Mouse (Mus musculus) embryonic facial prominence, embryonic 10.5 days (tissue): Measurements from ENCODE around the gene Agap1. TPM values are rescaled to one million over a fixed set of nuclear protein-coding genes. Genes with fewer than 3 reads are reported as not detected.

Source experiments
- DNase-seq: peaks from one replicate; pipeline ENCODE4 v3.0.0-alpha.2; 2017; ENCODE audit warnings: low spot score
- H3K27ac ChIP-seq: fragments of 300-500 bp; sonication (generic); replicated peaks from 2 replicates; pipeline ENCODE4 v1.5.1; 2016; ENCODE audit warnings: mild to moderate bottlenecking
- H3K27me3 ChIP-seq: fragments of 300-500 bp; sonication (generic); replicated peaks from 2 replicates; pipeline ENCODE4 v1.6.1; 2016; ENCODE audit warnings: low read depth, mild to moderate bottlenecking; ENCODE audit not compliant: poor library complexity, severe bottlenecking
- H3K36me3 ChIP-seq: fragments of 300-500 bp; sonication (generic); replicated peaks from 2 replicates; pipeline ENCODE4 v1.6.1; 2016; ENCODE audit warnings: mild to moderate bottlenecking, moderate library complexity
- H3K4me1 ChIP-seq: fragments of 300-500 bp; sonication (generic); 2 replicates; pipeline ENCODE4 v1.6.1; 2016
- H3K4me3 ChIP-seq: fragments of 300-500 bp; sonication (generic); 2 replicates; pipeline ENCODE4 v1.5.1; 2016; ENCODE audit warnings: mild to moderate bottlenecking, moderate library complexity
- H3K9me3 ChIP-seq: fragments of 300-500 bp; sonication (generic); 2 replicates; pipeline ENCODE4 v1.6.1; 2016; ENCODE audit warnings: mild to moderate bottlenecking
- WGBS: fragments of 180-500 bp; shearing (Covaris S2); methylation state at CpG from one replicate; pipeline ENCODE4 v1.1.7; 2016; 5-methylcytosine and 5-hydroxymethylcytosine counted together
- polyA plus RNA-seq: library from polyadenylated mRNA; unstranded; fragments of >200 nt; fragmentation: Nextera tagmentation; extraction: Ambion mirVana; gene quantifications from 2 replicates; pipeline ENCODE4 v1.2.1, GENCODE M21; 2016

The Agap1 gene
- polyA plus RNA-seq, 1 experiment from 2014 or later: 13.6 TPM

GRCm38 (mm10) chr1:89812816-89813215, 358.2 kb downstream of the Agap1 start:
- H3K27me3 ChIP-seq: no peaks in the 10 kb centered on the region

GRCm38 (mm10) chr1:89816487-89817206, 362.0 kb downstream of the Agap1 start:
- no peaks in the 10 kb centered on the region; the same call in 1 of the 2 replicates for H3K27me3 ChIP-seq
- DNase-seq: peak; percentile 79
- H3K27ac ChIP-seq: peak overlapping the region; percentile 24; the same call in 1 of the 2 replicates
- 0 out of 2 replicates have a peak, but pooled peaks cover 6% of the 10 kb centered on the region for H3K36me3 ChIP-seq
- H3K9me3 ChIP-seq: no peaks in the 10 kb centered on the region
- H3K4me1 ChIP-seq: peaks cover 42% of the 10 kb centered on the region
- WGBS: 49% methylated on average over 14 of the region's 14 CpGs
- H3K4me3 ChIP-seq: no peak overlapping the region

More at GRCm38 (mm10) chr1:89812816-89813215, 358.2 kb downstream of the Agap1 start:
- WGBS: 92% methylated on average over 8 of the region's 8 CpGs
- H3K27ac ChIP-seq: no peak overlapping the region
- H3K4me3 ChIP-seq: no peak overlapping the region
- DNase-seq: no peak
- peaks cover 7% of the 10 kb centered on the region; the same call in 1 of the 2 replicates for H3K36me3 ChIP-seq
- H3K4me1 ChIP-seq: peaks cover 18% of the 10 kb centered on the region
- no peaks in the 10 kb centered on the region for H3K9me3 ChIP-seq

DNA sequence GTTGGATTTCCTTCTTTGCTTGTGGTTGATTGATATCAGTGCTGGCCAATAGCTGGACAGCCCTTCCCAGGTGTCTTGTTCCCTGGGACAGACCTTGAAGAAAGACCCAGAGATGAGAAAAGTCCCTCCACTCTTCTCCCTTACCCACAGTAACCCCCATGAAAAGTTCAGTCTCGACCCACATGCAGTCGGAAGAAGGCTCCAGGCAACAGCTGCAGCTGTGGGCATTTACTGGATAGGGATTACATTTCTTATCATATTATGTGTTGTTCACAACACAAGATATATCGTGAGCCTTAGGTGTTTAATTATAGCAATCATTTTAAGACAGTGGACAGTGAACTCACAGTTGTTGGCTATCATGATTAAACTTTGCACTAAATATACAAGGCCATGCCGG, 367.2 kb downstream of the Agap1 start:
- no peak for DNase-seq
- Histone ChIP-seq H3K36me3 (no peaks in the 10 kb centered on the region), H3K4me3 (no peak overlapping the region), H3K4me1 (peaks cover 74% of the 10 kb centered on the region), H3K9me3 (no peaks in the 10 kb centered on the region), H3K27me3 (peaks cover 17% of the 10 kb centered on the region), H3K27ac (no peak overlapping the region)
- 84% methylated on average over 4 of the region's 4 CpGs for WGBS

GRCm38 (mm10) chr1:89822431-89822830, 367.8 kb downstream of the Agap1 start:
- Histone ChIP-seq H3K36me3 (no peaks in the 10 kb centered on the region), H3K27ac (no peak overlapping the region), H3K4me3 (no peak overlapping the region), H3K27me3 (peaks cover 17% of the 10 kb centered on the region), H3K4me1 (peaks cover 74% of the 10 kb centered on the region), H3K9me3 (no peaks in the 10 kb centered on the region)
- no peak for DNase-seq
- 71% methylated on average over 3 of the region's 3 CpGs for WGBS

GRCm38 (mm10) chr1:89823036-89823435, 368.4 kb downstream of the Agap1 start:
- WGBS: 91% methylated on average over 7 of the region's 7 CpGs
- DNase-seq: no peak
- peaks cover 17% of the 10 kb centered on the region for H3K27me3 ChIP-seq
- H3K36me3 ChIP-seq: no peaks in the 10 kb centered on the region
- peaks cover 71% of the 10 kb centered on the region for H3K4me1 ChIP-seq
- no peak overlapping the region for H3K4me3 ChIP-seq
- no peaks in the 10 kb centered on the region for H3K9me3 ChIP-seq
- H3K27ac ChIP-seq: no peak overlapping the region

GRCm38 (mm10) chr1:89827051-89827450, 372.4 kb downstream of the Agap1 start:
- no peak overlapping the region for H3K4me3 ChIP-seq
- 66% methylated on average over 3 of the region's 3 CpGs for WGBS
- H3K36me3 ChIP-seq: no peaks in the 10 kb centered on the region
- peaks cover 65% of the 10 kb centered on the region for H3K4me1 ChIP-seq
- H3K27ac ChIP-seq: no peak overlapping the region
- no peak for DNase-seq
- H3K9me3 ChIP-seq: no peaks in the 10 kb centered on the region
- H3K27me3 ChIP-seq: peaks cover 21% of the 10 kb centered on the region

DNA sequence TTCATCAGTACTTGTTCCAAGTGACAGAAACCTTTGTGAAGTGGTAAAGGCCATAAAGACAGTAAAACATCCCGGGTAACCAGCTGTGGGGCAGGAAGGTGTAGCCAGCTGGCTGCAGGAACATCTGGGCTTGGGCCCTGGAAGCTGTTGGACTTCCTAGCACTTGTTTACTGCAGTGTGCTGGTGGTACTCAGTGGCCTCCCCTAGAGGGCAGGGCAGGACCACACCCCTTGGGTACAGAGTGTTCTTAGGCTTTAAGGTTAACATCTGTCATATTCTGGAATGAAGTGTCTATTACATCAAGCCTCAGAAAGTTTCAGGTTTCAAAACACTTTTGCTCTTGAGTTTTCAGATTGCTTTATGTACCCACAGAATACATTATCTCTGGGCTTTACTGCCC, 376.5 kb downstream of the Agap1 start:
- H3K27me3 ChIP-seq: peaks cover 16% of the 10 kb centered on the region; the same call in 1 of the 2 replicates
- H3K9me3 ChIP-seq: no peaks in the 10 kb centered on the region
- H3K27ac ChIP-seq: no peak overlapping the region
- H3K36me3 ChIP-seq: 0 out of 2 replicates have a peak, but pooled peaks cover 7% of the 10 kb centered on the region
- DNase-seq: no peak
- H3K4me3 ChIP-seq: no peak overlapping the region
- 87% methylated on average over 1 of the region's 1 CpGs for WGBS
- peaks cover 39% of the 10 kb centered on the region for H3K4me1 ChIP-seq

DNA sequence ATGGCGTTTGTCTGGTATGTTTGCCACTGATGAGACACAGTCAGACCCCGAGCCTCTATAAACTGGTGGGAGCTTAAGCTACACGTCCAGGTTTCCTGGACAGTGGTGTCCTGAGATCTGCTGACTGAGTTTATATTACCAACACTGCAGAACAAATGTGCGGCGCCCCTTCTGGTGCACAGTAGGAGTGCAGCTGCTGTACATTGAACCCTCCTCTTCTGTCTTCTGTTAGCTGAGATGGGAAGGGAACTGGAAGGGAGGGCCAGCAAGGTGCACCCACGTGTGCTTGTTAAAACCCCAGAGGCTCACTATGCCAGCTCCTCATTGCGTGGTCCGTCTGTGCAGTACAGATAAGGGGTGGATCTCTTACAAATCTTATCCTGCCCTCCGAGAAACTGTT, 389.5 kb downstream of the Agap1 start:
- H3K4me3 ChIP-seq: no peak overlapping the region
- WGBS: 76% methylated on average over 9 of the region's 9 CpGs
- H3K9me3 ChIP-seq: no peaks in the 10 kb centered on the region; the same call in 1 of the 2 replicates
- H3K36me3 ChIP-seq: peaks cover 43% of the 10 kb centered on the region
- peaks cover 41% of the 10 kb centered on the region for H3K27me3 ChIP-seq
- no peak for DNase-seq
- no peak overlapping the region for H3K27ac ChIP-seq
- peaks cover 50% of the 10 kb centered on the region for H3K4me1 ChIP-seq

DNA sequence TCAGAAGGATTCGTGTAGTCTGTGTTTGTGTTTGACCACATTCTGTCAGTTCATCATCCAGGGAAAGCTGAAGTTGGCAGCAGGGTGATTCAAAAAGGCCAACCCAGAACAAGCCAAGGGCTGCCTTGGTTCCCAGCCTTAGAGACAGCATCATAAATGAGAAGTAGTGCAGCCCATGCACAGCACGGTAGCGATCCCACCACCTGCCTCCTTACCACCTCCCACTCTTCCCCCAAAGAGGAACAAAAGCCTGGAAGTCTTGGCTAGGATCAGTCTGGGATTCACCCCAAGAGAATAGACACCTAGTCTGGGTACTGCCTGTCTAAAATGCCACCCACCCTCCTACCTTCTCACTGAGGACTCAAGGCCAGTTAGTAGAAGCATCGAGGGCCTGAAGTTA, 390.9 kb downstream of the Agap1 start:
- Histone ChIP-seq H3K36me3 (peaks cover 29% of the 10 kb centered on the region), H3K9me3 (no peaks in the 10 kb centered on the region; the same call in 1 of the 2 replicates), H3K4me3 (no peak overlapping the region), H3K27me3 (peaks cover 48% of the 10 kb centered on the region), H3K27ac (no peak overlapping the region), H3K4me1 (peaks cover 52% of the 10 kb centered on the region)
- DNase-seq: no peak
- WGBS: 82% methylated on average over 4 of the region's 4 CpGs

- H3K9me3 ChIP-seq: no peaks in the 10 kb centered on the region; the same call in 1 of the 2 replicates
- H3K27me3 ChIP-seq: peaks cover 53% of the 10 kb centered on the region
- H3K4me3 ChIP-seq: no peak overlapping the region
- peaks cover 52% of the 10 kb centered on the region for H3K4me1 ChIP-seq
- DNase-seq: peak; percentile 72
- 37% methylated on average over 9 of the region's 9 CpGs for WGBS
- peaks cover 23% of the 10 kb centered on the region for H3K36me3 ChIP-seq
- H3K27ac ChIP-seq: no peak overlapping the region
Measured at GRCm38 (mm10) chr1:89846148-89846547, 391.5 kb downstream of the Agap1 start.

DNA sequence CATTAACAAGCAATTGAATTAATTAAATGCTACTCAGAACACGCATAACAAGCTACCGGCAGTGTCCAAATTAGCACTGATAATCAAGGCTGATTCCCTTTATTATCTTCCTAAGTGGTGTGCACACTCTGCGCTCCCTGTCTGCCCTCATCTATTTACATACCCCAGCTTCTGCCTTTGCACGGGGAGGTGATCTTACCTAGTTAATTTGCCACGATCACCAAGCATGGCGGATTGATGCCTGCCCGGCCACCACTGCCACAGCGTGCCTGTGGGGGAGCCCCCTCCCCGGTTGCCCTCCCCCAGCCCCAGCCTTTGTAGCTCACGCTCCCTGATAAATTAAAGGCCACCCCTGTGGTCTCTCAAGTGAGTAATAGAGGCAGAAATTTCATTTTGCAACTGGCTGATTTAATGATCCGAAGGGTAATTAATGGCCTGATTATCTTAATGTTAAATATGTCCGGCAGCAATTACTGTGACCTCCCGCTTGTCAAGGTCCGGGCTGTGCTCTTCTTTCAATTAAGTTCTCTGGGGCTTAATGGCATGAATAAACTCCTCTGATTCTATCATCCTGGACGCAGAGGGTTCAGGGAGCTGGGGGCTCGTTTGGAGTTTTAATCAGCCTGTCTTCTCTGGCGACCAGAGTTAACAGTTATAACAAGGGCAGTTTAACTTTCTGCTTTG, 393.9 kb downstream of the Agap1 start:
- Histone ChIP-seq H3K27ac (no peak overlapping the region), H3K27me3 (peaks cover 56% of the 10 kb centered on the region), H3K4me1 (peaks cover 52% of the 10 kb centered on the region), H3K36me3 (peaks cover 9% of the 10 kb centered on the region; the same call in 1 of the 2 replicates), H3K4me3 (no peak overlapping the region), H3K9me3 (no peaks in the 10 kb centered on the region)
- peak; percentile 43 for DNase-seq
- WGBS: 41% methylated on average over 17 of the region's 17 CpGs

GRCm38 (mm10) chr1:89849151-89849860, 394.7 kb downstream of the Agap1 start:
- H3K4me3 ChIP-seq: no peak overlapping the region
- 76% methylated on average over 23 of the region's 23 CpGs for WGBS
- H3K36me3 ChIP-seq: peaks cover 12% of the 10 kb centered on the region; the same call in 1 of the 2 replicates
- H3K9me3 ChIP-seq: no peaks in the 10 kb centered on the region
- no peak overlapping the region for H3K27ac ChIP-seq
- H3K27me3 ChIP-seq: peaks cover 56% of the 10 kb centered on the region
- peaks cover 52% of the 10 kb centered on the region for H3K4me1 ChIP-seq
- DNase-seq: no peak
